Mouse (Mus musculus) lung, postnatal 14 days (tissue): ENCODE measurements at regions not wholly inside any gene's neighbourhood (a gene's known extent, or its start where the extent isn't known, plus 50 kb on each side); places are given as distances from the start of the nearest gene placed in this dataset.

Experiments used
- DNase-seq: peaks from one replicate; pipeline ENCODE4 v3.0.0; 2021

GRCm38 (mm10) chr4:57362652-57363051 is 61.0 kb upstream of the Ptpn3 start:
- DNase-seq, result no peak

- peak; percentile 79 for DNase-seq
These were observed 64.2 kb upstream of the Palm2 start for GRCm38 (mm10) chr4:57369736-57370373.

- DNase-seq, result no peak
These were observed 56.2 kb upstream of the Palm2 start for GRCm38 (mm10) chr4:57377872-57378271.

GRCm38 (mm10) chr4:57380063-57380800 is 53.8 kb upstream of the Palm2 start:
- no peak for DNase-seq

GRCm38 (mm10) chr4:57381306-57381705 is 52.7 kb upstream of the Palm2 start:
- no peak for DNase-seq
